Mouse (Mus musculus) erythroblast, adult 5-6 weeks (primary cell): ENCODE measurements around the gene Tom1l2. TPM values are rescaled to one million over a fixed set of nuclear protein-coding genes. Genes with fewer than 3 reads are reported as not detected.

Source experiments
- ATAC-seq: replicated peaks from 2 replicates; pipeline ENCODE4 v1.8.0; 2016; ENCODE audit warnings: moderate number of reproducible peaks, mild to moderate bottlenecking, moderate TSS enrichment, inconsistent platforms; ENCODE audit not compliant: poor library complexity, low FRiP score, severe bottlenecking
- total RNA-seq, 2 experiments: library from RNA; stranded (forward) in 1 of 2; stranded (reverse) in 1 of 2; fragments of 150-400 nt in 1 of 2; fragments of 200-764, 138-1000 nt in 1 of 2; gene quantifications; 2 replicates each; pipeline versions ENCODE4 v1.2.3 to v1.2.4; 2015 to 2017; ENCODE audit warnings: low replicate concordance in 2 of 2

Gene Tom1l2
- total RNA-seq, 2 experiments from 2014 or later = 4.8 to 9.2 TPM

DNA sequence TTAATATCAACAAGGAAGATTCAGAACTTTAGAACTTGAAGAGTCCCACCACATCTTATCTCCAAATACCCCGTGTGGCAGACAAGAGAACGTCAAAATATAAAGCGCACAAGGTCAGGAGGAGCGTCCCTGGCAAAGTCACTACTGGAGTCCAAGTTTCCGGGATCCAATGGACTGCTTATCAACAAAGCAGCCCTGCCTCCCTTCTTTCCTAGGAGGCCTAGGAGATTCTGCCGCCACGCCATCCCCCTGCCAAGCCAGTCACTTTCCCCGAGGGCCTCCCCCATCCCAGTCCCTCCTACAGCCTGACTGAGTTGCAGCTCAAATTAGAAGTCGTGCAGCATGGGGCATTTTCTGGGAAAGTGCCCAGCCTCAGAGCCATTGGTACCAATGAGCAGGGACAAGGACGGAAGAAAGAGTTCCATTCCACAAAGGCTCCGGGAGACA is 757 bp downstream of the Tom1l2 start:
- no peak for ATAC-seq

DNA sequence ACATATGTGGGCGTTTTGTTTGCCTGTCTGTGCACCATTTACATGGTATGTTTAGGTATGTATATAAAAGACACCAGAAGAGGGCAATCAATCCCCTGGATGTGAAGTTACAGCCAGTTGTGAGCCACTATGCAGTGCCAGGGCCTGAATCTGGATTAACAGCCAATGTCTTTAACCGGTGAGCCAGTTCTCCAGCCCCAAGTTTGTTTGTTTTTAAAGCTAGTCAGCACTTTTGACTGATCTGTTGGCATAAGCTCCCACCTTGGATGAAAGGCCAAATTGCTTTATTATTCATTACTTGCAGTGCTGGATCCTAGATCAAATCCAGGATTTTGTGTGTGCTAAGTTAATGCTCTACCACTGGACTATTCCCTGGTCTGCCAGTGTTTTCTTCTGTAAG is 1.3 kb downstream of the Tom1l2 start:
- ATAC-seq = no peak

DNA sequence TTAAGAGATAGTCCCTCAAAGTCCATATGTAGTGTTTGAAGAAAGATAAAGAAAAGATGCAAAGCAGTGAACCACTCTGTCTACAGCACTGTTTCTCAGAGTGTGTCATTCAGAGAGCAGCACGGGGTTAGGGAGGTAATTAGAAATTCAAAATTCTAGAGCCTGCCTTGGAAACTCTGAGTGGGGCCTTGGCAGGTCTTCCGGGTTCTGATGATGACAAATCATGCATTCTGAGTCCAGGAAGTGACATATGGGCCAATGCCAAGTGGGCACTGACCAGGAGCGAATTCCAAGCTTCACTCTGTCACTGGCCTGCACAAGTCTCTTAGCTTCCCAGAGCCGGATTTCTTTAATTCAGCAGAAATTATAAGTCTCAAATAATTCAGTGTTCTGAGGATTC is 6.2 kb downstream of the Tom1l2 start:
- no peak for ATAC-seq

DNA sequence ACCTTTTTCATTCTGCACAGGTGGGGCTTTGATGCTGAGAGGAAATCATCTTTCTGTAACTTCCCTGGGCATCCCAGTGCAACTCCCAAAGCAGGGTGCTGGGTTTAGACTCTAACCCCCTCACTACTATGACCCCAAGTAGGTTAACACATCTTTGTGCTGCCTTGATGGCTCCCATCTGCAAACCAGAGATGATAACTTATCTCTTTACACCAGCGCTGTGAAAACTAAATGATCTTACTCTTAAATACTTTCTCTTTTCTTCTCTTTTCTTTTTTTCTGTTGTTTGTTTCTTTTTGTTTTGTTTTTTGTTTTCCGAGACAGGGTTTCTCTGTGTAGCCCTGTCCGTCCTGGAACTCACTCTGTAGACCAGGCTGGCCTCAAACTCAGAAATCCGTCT is 6.8 kb downstream of the Tom1l2 start:
- no peak for ATAC-seq

DNA sequence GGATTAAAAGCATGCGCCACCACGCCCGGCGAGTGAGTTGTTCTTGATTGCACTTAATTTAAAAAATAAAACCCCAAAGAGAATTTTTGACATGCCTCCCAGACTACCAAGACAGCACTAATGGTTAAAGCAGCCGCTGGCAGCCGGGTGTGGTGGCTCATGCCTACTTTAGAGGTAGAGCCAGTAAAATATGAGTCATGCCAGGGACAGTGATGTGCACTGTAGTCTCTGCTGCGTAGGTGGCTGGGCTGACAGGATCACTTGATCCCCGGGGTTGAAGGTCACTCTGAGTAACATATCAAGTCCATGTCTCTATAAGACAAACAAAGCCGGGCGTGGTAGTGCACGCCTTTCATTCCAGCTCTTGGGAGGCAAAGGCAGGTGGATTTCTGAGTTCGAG is 13.3 kb downstream of the Tom1l2 start:
- ATAC-seq = no peak

DNA sequence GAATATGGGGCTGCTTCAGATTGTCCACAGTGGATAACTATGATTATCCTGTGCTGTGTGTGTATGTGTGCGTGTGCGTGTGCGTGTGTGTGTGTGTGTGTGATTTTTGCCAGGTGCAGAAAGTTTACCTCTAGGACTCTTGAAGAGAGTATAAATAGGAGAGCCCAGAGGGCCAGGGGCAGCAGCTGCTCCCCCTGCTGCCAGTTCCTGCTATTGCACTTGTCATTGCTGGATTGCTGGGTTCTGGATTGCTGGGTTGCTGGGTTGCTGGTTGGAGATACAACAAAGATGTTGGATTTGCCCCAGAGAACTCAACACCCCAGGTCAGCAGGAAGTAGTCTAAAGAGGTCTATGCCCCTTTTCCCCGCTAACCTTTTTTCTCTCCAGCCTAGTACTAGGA is 14.4 kb downstream of the Tom1l2 start:
- no peak for ATAC-seq

DNA sequence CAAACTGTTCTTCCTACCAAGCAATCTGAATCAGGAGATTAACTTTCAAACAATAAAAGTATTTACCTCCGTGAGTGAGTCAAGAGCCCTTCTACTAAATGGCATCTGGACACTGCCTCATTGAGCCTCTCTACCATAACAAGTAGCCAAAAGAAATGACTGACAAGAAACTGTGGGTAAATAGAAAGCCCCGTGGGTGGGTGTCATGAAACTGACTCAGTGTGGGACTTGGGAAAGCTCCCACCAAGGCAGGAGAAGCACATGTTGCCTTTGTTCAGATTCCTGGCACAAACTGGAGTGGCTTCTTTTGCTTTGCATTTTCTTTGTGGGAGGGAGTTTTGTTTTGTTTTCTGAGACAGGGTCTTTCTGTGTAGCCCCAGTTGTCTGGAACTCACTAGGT is 16.9 kb downstream of the Tom1l2 start:
- ATAC-seq = no peak

DNA sequence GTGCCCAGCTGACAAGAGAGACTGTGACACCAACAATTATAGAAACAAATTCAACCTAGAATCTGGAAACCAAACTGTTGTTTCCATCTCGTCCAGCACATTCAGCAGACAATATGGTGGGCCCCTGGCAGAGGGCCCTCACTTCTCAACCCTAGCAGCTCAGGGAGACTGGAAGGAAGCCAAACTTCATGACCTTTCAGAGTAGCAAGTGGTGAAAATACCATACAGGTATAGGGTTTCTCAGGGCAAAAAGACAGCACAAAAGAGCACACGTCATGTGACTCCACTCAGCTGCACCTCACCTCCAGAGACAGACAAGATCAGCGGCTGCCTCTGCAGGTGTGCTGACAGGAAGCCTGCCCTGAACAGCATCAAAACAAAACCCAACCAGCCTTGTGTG is 18.6 kb downstream of the Tom1l2 start:
- no peak for ATAC-seq

DNA sequence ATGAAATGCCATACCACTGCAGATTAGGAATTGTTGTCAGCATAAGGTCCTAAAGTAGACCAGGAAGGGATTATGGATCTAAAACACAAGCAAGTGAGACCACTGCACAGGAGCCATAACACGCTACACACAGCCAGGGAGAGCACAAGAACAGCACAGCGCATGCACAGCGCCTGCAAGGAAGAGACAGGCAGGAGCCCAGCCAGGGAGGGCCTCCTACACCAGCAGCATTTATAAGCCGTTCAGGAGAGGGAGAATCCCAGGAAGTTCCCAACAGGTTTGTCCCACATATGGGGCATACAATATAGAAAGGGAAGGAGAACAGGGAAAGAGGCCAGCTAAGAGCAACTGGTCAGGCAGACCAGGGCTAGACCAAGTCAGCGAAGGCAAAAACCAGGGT is 19.2 kb downstream of the Tom1l2 start:
- no peak for ATAC-seq

DNA sequence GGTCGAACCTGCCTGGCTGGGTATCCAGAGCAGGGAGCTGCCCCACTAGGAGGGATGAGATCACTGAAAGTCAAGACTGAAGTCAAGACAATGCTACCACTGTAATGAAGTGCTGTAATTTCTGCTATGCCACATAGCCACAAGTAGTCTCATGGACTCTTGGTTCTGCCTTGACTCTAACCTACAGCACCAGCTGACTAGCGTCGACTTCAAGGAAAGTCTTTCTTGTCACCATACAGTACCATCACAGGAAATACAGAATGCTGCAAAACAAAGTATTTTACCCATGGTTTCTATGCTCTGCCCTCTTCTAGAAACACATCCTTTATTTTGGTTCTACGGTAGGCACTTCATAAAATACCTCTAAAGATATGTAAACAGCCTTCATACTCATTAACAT is 22.2 kb downstream of the Tom1l2 start:
- no peak for ATAC-seq

DNA sequence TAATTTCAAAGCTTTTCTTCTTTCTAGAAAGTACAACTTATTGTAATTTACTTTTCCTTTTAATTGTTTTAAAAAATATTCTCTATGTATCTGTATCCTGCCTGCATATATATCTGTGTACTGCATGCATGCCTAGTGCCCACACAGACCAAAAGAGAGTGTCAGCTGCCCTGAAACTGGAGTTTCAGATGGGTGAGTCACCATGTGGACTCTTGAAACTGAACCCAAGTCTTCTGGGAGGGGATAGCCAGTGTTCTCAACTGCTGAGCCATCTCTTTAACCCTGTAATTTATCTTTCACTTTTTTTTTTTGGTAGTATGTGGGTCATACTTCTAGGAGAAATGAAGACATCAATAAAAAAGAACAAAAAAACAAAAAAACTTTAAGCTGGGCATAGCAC is 29.0 kb downstream of the Tom1l2 start:
- no peak for ATAC-seq

DNA sequence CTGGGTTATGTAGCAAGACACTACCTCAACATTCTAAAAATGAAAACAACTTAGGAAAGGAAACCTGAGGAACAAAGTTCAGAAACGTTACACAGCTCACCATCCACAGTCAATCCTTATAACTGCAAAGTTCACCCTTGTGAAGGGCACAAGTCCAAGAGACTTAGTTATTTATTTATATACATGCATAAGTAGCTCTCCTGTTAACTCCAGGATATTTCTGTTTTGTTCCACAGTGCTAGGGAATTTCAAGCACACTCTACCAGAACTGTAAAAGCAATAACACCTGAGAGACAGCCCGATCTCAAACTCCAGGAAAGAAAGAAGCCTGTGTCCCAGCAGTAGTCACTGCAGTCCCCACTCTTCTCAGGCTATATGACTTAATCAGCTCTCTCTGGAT is 31.3 kb downstream of the Tom1l2 start:
- no peak for ATAC-seq

DNA sequence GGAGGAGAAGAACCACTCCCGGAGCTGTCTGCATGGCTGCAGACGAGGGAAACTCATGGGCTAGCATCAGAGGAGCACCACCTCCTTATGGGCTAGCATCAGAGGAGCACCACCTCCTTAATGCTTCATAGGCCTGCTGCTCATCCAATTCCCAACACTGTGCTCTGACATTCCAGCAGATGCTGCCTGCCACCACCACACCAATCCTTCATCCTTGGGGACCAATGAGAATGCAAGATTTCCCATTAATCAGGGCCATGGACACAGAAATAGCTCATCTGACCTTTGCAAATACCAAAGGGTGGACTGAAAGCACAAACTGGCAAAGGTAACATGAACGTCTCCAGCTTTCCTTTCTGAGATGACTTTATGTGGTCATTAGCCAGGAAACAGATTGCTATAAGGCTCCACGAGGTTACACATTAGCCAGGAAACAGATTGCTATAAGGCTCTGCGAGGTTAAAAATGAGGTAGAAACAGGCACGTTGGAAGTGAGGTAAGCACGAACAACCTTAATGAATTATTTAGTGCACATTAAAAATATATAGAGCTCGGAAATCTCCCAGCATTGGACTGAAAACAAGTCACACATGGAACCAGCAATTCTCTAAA is 32.2 kb downstream of the Tom1l2 start:
- ATAC-seq = no peak

DNA sequence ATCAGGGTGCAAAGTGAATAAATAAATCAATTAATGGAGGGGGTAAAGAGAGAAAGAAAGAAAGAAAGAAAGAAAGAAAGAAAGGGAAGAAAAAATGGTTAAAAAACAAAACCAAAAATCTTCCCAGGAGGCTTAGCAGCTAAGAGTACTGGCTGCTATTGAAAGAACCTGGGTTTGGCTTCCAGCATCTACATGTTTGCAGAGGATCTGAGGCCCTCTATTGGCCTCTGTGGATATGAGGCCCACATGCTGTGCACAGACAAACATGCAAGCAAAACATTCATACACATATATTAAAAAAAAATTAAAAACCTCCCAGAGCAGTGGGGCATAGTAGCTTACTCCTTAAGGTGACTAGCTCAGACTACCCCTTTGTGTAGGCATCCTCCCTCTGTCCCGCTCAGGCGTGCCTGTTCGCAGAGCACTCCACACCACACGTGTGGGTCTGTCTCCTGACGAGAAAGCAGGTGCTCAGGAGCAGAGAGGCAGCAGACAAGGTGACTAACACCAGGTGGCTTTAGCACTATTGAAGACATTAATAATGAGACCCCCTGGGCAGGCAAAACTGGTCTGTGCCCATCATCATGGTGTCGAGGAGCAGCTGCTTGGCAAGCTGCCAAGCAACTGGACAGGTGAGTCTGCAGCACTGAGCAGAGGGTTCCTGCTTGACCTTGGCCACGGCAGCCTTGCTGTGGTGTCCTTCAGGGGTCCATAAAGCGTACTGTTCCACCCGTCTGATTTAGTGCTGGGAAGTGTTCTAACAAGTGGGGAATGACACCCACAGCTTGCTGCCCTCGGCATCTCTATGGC is 33.2 kb downstream of the Tom1l2 start:
- ATAC-seq = 0 out of 2 replicates have a peak, but pooled peaks have one; percentile 18

DNA sequence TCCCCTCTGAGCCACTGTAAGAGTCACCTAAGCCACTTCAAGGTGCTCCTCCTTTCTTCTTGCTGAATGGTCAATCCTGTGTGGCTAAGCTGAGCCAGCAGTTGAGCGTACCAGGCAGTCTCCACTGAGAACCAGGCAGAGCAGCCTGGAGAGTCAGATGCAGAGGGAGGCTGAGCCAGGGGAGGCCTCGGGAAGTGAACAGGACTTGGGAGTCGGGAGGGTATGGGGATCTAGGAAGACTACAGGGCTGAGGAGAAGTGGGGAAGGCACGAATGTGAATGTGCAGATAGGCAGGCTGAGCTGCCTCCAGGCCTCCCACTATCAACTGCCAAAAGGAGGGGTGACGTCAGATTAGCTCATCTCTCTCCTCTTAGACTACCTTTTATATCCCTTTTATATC is 34.0 kb downstream of the Tom1l2 start:
- ATAC-seq = no peak

DNA sequence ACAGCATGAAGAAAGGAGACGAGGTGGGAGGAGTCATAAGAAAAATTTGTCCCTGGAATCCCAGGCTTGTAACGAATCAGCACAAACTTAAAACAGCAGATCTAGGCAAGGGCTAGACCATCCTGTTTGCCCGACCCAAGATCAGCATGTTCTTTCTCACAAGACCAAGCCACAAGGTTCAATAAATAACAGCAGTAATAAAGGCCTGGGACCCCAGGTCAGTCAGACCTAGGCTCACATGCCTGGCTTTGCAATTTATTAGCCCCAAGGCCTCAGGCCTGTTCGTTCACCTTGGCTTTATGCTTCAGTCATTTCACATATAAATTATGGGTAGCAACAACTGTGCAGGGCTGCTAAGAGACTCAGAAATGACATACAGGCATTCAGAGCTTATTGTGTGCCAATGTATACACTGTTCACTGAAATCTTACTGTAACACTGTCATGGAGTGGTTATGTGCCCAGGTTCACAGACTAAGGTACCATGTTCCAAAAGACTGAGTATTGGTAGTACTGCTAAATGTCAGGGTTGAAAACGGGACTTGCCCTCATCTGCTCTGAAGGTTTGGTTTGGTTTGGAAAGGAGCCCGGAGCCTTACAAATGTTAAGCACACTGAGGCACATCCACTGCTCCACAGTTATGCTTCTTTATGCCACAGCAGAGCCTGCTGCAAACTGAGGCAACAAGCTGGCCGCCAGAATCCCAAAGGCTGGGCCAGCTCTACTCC is 35.2 kb downstream of the Tom1l2 start:
- no peak for ATAC-seq

DNA sequence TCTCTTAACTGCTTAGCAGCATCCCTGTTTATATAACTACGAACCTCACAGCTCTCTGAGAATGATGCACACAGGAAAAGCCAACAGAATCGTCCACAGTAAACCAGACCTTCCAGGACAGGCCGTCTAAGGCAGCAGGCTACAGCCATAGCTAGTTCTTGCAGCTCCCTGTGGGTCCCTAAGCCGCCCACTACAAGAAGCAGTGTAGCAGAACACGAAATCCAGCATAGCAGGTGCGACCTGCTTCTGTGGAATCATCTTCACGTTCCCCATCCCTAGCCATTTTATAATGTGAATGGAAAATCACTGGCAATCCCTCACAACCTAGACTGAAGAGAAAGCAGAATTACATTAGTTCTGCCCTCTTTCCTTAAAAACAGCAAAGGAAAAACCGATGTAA is 35.8 kb downstream of the Tom1l2 start:
- ATAC-seq = no peak

DNA sequence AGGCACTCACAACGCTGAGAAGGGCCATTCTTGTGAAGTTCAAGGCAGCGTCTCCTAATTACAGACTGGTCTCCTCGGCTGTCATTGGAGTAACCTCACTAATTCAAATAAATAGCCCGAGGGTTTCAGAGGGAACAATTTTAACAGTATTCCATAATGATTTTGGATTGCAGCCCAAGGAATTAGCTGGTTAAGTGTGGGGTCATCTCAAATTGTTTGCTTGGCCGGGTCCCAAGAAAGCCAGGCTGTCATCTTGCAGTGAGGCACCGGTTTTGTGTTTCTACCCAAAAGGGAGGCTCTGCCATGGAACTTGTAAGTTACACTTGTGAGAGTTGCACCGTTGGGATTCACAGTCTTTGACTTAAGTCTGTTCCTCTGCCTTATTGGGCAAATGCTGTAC is 36.5 kb downstream of the Tom1l2 start:
- ATAC-seq = no peak

DNA sequence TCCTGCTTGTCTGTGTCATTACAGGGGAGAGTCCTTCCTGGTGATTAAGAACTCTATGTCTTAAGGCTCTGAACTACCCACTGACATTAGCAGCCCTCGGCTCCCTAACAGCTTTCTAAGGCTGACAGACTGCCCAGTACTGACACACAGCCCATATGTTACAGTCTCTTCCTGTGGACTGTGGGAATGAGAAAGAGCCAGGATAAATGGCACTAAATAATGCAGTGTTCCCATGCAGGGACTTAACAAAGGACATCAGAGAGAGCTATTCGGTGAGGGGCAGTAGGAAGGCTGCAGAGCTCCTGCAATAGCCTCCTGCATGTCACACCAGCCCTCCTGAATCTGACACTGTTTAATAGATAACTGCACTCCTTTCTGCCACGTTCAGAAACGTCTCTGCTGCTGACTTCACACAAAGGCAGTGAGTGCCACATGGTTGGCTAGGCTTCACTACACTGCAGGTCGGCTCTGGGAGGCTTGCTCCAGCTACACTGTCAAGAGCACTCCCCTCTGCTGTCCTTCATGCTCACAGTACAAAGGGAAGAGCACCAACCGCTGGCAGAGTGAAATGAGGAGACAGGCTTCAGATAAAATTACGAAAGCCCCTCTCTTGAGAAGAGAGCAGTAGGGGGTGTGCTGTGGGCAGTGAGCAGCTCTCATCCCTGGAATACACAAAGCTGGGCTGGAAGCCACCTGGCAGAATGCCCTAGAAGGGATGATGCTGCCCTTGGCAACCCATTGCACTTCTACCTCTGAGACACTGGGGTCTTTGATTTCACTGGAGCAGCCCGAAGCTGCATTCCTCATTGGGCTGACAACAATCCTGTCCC is 41.5 kb downstream of the Tom1l2 start:
- ATAC-seq = no peak

DNA sequence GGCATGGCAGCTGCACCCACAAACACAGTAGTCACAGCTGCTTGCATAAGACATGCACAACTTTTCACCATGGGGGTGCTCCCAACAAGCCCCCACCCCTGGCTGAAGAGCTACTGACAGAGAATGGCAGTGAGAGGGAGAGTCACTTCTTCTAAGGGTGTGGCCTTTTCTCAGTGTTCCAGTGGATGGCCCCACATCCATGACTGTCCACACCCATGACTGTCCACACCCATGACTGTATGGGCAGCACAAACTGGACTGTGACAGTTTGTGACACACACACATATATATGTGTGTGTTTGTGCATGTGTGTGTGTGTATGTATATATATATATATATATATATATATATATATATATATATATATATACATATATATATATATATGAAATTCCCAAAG is 42.8 kb downstream of the Tom1l2 start:
- no peak for ATAC-seq
